Mouse (Mus musculus) cerebellum, adult 9-11 months (tissue): ENCODE measurements at regions not wholly inside any gene's neighbourhood (a gene's known extent, or its start where the extent isn't known, plus 50 kb on each side); places are given as distances from the start of the nearest gene placed in this dataset.
"Not testable (repeated sequence)": the region's sequence is repeated elsewhere in the genome, so short reads cannot be mapped to it uniquely, and the experiment has no call there.

ENCODE experiments used
- DNase-seq: peaks from one replicate; pipeline ENCODE4 v3.0.0; 2022

DNA sequence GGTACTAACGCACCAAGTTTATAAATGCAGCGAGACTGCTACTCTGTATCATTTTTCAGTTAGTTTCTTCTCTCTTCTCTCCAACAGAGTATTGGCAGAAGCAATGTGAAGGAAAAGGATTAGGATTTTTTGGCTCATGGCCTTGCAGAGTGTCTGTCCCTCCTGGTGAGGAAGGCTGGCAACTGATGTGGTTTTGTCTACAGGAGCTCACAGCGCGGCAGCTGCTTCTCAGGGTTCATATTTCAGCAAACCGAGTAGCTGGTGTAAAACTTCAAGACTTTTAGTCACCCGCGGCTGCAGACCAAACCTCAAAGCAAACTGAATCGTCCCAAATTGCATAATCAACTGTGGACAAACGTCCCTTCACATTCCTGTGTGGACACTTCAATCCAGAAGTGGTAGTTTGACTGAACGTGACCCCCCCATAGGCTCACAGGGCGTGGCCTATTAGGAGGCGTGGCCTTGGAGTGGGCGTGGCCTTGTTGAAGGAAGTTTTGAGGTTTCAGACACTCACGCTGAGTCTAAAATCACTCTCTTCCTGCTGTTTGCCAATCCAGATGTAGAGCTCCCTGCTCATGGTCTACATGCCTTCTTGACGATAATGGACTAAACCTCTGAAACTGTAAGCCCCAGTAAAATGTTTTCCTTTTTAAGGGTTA lies 147.7 kb upstream of the Trpc7 start:
- DNase-seq, result no peak

- no peak for DNase-seq
Measured at GRCm38 (mm10) chr13:57042514-57042913, 146.7 kb upstream of the Trpc7 start.

- DNase-seq, result no peak
Measured at GRCm38 (mm10) chr13:57032871-57033270, 137.1 kb upstream of the Trpc7 start.

DNA sequence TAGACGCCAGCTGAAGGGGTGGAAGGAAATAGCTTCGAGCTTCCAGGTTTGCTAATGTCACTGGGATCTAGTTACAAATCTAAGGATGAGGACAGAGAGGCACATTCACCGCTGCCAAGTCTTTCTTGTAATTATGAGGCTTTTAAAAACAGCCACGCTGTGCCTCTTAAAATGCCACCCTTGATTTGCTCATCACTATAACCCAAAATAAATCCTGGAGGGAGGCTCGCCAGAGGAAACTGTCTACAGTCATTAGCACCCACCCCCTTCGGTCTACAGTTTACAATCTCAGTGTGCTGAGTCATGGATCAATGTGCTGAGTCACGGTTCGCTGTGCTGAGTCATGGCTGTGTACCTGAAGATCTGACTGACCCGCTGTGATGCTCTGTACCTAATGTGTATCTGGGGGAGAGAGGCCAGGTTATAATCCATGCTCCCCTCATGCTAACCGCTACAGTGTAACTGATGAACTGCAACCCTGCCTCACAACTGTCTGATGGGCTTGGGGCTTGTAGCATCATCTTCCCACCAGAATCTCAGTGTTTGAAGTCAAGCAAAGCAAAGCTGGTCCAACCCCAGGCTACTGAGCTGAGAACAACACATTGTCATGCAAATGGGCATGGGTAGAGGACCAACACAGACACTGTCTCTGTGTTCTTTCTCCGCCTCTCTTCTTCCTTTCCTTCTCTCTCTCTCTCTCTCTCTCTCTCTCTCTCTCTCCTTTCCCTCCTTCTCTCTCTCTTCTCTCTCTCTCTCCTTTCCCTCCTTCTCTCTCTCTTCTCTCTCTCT lies 122.0 kb upstream of the Trpc7 start:
- DNase-seq, result no peak

DNA sequence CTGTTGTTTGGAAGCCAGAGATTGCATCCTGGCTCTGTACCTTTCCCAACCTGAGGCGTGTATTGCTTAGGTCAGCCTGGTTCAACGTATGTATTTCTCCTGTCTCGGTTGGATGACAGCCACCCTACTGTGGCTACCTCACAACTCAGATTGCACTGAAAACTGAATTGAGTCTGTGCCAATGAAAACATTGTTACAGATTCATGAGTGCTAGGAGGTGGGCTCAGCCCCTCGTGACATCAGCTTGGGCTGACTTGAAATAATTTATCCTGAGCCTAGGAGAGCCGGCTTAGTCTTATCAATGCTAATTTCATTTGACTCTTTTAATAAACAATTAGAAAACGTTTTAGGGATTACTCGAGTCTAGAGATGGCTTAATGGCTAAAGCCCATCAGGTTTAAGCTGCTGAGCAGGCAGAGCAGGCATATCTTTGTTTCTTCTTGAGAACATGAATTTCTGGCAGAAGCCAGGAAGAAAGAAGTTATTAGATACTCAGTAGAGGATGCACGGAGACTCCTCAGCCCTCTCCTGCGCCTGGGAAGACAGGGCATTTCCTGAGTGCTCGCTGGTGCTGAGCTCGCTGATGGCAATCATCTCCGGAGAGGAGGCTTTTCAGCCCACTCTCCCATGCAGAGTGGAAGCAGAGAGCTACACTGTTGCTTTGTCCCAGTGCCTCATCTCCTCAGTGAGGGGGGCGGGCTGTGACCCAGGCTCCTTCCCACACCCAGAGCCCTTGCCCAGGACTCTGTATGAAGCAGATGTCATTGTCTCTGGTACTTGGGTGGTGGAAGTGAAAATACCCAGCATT lies 120.9 kb upstream of the Trpc7 start:
- DNase-seq, result no peak

GRCm38 (mm10) chr13:57007236-57007635 lies 111.4 kb upstream of the Trpc7 start:
- not testable (repeated sequence) for DNase-seq

GRCm38 (mm10) chr13:57003565-57004132 lies 107.9 kb upstream of the Trpc7 start:
- no peak for DNase-seq

- no peak for DNase-seq
Measured at GRCm38 (mm10) chr13:56992022-56992421, 96.2 kb upstream of the Trpc7 start.

GRCm38 (mm10) chr13:56974063-56974462 lies 78.3 kb upstream of the Trpc7 start:
- DNase-seq, result no peak

DNA sequence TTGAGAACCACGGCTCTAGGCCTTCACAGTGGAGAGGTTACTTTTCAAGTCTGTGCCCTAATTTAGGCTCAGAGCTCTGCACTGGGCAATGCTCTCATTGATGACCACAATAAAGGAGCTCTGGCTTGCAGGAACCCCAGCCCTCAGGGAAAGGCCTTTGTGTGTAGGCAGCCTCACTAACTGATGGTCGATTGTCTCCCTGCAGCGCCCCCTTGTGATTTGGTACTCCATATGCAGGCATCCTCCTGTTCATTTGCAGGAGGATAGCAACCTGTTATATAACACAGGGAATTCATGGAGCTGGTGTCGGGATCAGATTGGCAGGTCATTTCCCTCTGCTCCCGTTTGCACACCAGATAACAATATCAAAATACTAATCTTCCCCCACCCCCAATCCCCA lies 59.6 kb upstream of the Trpc7 start:
- no peak for DNase-seq

- no peak for DNase-seq
Measured at GRCm38 (mm10) chr13:56948086-56948485, 52.3 kb upstream of the Trpc7 start.

- no peak for DNase-seq
Measured at GRCm38 (mm10) chr13:56947266-56947665, 51.5 kb upstream of the Trpc7 start.
